Mouse (Mus musculus): Measurements from ENCODE around the gene C1ql2.

The C1ql2 gene

DNA sequence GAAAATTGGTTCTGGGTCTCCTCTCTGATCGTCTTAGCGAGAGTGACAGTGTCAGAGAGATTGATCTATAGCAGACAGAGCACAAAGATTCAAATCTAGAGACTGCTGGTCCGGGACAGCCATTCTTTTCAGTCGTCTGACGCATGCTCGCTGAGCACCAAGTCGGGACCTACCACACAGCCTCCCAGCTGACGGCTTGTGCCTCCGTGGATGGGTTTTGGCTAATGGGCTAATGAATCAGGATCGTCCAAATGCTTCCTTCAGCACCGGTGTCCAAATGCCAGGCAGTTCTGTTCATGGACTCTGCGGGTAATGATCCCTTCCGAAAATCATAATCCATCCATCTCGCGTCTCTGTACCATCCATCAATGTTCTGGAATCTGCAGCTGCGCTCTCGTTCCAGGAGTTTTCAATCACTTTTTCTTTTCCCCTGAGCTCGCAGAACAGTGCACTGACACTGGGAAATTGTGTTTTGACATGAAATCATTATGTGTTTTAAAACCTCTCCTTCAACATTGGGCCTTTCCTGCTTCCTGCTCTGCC, 44.7 kb downstream of the C1ql2 start:
- intact Hi-C loops (cut with DNase I): no loop called here

DNA sequence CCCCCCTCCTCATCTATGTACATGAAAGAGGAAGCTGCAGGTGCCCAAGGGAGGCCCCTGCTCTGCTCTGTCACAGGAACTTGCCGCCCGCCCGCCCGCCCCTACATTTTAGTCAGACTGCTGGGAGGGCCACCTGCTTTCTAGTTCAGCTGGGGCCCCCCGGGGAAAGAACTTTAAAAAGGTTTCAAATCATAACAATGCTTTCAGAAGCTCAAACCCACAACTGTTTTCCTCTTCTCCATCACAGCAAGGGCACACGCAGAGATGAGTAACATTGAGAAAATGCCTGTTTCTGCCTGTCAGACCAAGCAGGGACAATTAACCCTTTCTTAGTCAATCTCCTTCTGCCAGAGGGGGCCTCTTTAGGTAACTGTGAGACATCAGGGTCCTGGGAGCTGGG, 49.4 kb downstream of the C1ql2 start:
- intact Hi-C loops (cut with DNase I): no loop called here

- intact Hi-C loops (cut with DNase I): no loop called here
Observed at GRCm38 (mm10) chr1:120390336-120390735, 50.0 kb downstream of the C1ql2 start.

Data from adrenal gland (tissue).